Mouse (Mus musculus): Measurements from ENCODE around the gene Sipa1l1. TPM values are rescaled to one million over a fixed set of nuclear protein-coding genes. Genes with fewer than 3 reads are reported as not detected.

Sipa1l1 gene
- total RNA-seq, 1 experiment: 31.8 TPM

DNA sequence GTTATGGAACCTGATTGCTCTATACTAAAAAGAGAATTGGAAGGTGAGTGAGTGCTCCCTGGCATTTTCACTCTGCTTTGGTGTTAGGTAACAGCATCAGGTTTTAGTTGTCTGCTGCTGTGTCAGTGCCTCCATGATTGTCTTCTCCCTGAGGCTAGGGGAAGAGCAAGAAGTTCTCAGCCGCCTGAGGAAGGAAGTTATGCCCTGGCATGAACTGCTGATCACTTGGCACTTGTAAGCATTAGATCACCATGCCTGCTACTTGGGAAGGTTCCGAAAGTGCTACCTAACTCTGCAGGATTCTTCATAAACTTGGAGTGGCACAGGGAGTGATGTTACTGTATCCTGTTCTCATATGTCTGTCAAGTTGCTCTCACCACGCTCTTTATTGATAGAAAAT lies 25.8 kb downstream of the Sipa1l1 start:
- no peak for DNase-seq (ENCODE audit: low read depth, low spot score)
- Histone ChIP-seq H3K9ac (ENCODE audit: insufficient read depth, low read depth, low read length, poor library complexity, severe bottlenecking) (no peak overlapping the region), H3K9me3 (ENCODE audit: control insufficient read depth, insufficient read depth, low read depth, low read length) (no peaks in the 10 kb centered on the region), H3K27ac (ENCODE audit: insufficient read depth, low read depth, low read length, poor library complexity, severe bottlenecking) (no peak overlapping the region), H3K4me1 (ENCODE audit: control insufficient read depth in 2 of 2, insufficient read depth in 2 of 2, low read length in 2 of 2, poor library complexity in 1 of 2) (peaks cover 11 to 29% of the 10 kb centered on the region in 2 experiments), H3K36me3 (ENCODE audit: control insufficient read depth, insufficient read depth, low read length, poor library complexity, severe bottlenecking) (no peaks in the 10 kb centered on the region; the same call in 1 of the 2 replicates), H3K4me3 (ENCODE audit: insufficient read depth in 1 of 2, low read depth in 1 of 2, low read length in 2 of 2, poor library complexity in 1 of 2, severe bottlenecking in 1 of 2) (no peak overlapping the region)
- in situ Hi-C loops (cut with MboI; ENCODE audit: low sequenced_read_pairs in 2 of 2, unreplicated experiment in 2 of 2): no loop called here
- TF ChIP-seq MAFK (IDR thresholded peaks at IDR 0.05; ENCODE audit: insufficient read depth, low read depth, low read length) (no peak), CHD2 (IDR thresholded peaks at IDR 0.05; ENCODE audit: low read depth, low read length) (no peak), HCFC1 (IDR thresholded peaks at IDR 0.05; ENCODE audit: borderline replicate concordance, insufficient read depth, low read length) (no peak), ZC3H11A (IDR thresholded peaks at IDR 0.05; ENCODE audit: borderline replicate concordance, low read depth, low read length) (no peak), ZNF384 (IDR thresholded peaks at IDR 0.05; ENCODE audit: low read depth, low read length) (no peak)

DNA sequence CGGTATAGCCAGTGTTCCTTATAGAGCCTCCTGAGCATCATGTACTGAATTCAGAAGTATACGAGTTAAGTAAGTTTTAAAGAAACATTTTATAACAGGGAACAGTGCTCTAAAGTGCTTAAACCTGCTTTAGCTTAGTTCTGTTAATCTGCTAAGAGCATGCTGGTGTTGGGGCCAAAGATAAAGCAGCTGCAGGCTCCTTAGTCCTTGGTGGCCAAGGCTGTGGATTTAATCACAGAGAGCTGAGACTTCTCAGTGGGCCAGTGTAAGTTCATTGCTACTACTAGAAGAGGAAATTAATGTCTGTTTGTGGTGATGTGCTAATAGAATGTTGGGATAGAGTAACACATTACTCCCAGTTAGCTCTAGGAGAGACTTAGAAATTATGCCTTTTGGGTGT lies 27.1 kb downstream of the Sipa1l1 start:
- TF ChIP-seq ZNF384 (IDR thresholded peaks at IDR 0.05; ENCODE audit: low read depth, low read length) (no peak), MAFK (IDR thresholded peaks at IDR 0.05; ENCODE audit: insufficient read depth, low read depth, low read length) (no peak), ZC3H11A (IDR thresholded peaks at IDR 0.05; ENCODE audit: borderline replicate concordance, low read depth, low read length) (no peak), HCFC1 (IDR thresholded peaks at IDR 0.05; ENCODE audit: borderline replicate concordance, insufficient read depth, low read length) (no peak), CHD2 (IDR thresholded peaks at IDR 0.05; ENCODE audit: low read depth, low read length) (no peak)
- Histone ChIP-seq H3K4me1 (ENCODE audit: control insufficient read depth in 2 of 2, insufficient read depth in 2 of 2, low read length in 2 of 2, poor library complexity in 1 of 2) (peaks cover 8 to 25% of the 10 kb centered on the region in 2 experiments), H3K27ac (ENCODE audit: insufficient read depth, low read depth, low read length, poor library complexity, severe bottlenecking) (no peak overlapping the region), H3K36me3 (ENCODE audit: control insufficient read depth, insufficient read depth, low read length, poor library complexity, severe bottlenecking) (no peaks in the 10 kb centered on the region; the same call in 1 of the 2 replicates), H3K4me3 (ENCODE audit: insufficient read depth in 1 of 2, low read depth in 1 of 2, low read length in 2 of 2, poor library complexity in 1 of 2, severe bottlenecking in 1 of 2) (no peak overlapping the region), H3K9ac (ENCODE audit: insufficient read depth, low read depth, low read length, poor library complexity, severe bottlenecking) (no peak overlapping the region), H3K9me3 (ENCODE audit: control insufficient read depth, insufficient read depth, low read depth, low read length) (no peaks in the 10 kb centered on the region)
- DNase-seq (ENCODE audit: low read depth, low spot score): no peak
- in situ Hi-C loops (cut with MboI; ENCODE audit: low sequenced_read_pairs in 2 of 2, unreplicated experiment in 2 of 2): no loop called here

DNA sequence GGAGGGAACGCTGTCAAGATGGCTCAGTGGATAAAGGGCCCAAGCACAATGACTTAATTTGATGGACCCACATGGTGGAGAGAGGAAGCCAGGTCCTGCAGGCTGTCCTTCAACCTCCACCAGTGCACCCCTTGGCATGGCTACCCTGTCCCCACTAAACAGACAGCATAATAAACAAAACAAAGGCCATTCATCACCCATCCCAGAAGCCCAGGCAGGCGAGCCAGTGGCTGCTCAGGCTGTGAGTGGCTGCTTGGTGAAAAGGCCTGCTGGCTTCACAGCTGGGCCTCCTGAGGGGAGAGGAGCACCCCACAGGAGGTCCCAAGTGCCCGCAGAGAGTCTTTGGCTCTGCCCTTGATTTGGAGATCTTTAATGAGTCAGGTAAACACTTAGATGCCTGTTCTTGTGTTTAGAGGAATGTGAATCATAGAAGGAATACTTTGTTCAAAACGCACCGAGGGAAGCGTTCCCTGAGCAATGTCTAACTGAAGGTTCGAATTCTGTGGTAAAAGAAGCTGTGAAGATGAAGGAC lies 27.6 kb downstream of the Sipa1l1 start:
- TF ChIP-seq ZNF384 (IDR thresholded peaks at IDR 0.05; ENCODE audit: low read depth, low read length) (no peak), HCFC1 (IDR thresholded peaks at IDR 0.05; ENCODE audit: borderline replicate concordance, insufficient read depth, low read length) (no peak), MAFK (IDR thresholded peaks at IDR 0.05; ENCODE audit: insufficient read depth, low read depth, low read length) (no peak), ZC3H11A (IDR thresholded peaks at IDR 0.05; ENCODE audit: borderline replicate concordance, low read depth, low read length) (no peak), CHD2 (IDR thresholded peaks at IDR 0.05; ENCODE audit: low read depth, low read length) (no peak)
- in situ Hi-C loops (cut with MboI; ENCODE audit: low sequenced_read_pairs in 2 of 2, unreplicated experiment in 2 of 2): no loop called here
- peaks cover 8 to 23% of the 10 kb centered on the region in 2 experiments for H3K4me1 ChIP-seq (ENCODE audit: control insufficient read depth in 2 of 2, insufficient read depth in 2 of 2, low read length in 2 of 2, poor library complexity in 1 of 2)
- H3K4me3 ChIP-seq (ENCODE audit: insufficient read depth in 1 of 2, low read depth in 1 of 2, low read length in 2 of 2, poor library complexity in 1 of 2, severe bottlenecking in 1 of 2): no peak overlapping the region
- H3K9ac ChIP-seq (ENCODE audit: insufficient read depth, low read depth, low read length, poor library complexity, severe bottlenecking): no peak overlapping the region
- H3K9me3 ChIP-seq (ENCODE audit: control insufficient read depth, insufficient read depth, low read depth, low read length): no peaks in the 10 kb centered on the region
- H3K27ac ChIP-seq (ENCODE audit: insufficient read depth, low read depth, low read length, poor library complexity, severe bottlenecking): no peak overlapping the region
- no peaks in the 10 kb centered on the region; the same call in 1 of the 2 replicates for H3K36me3 ChIP-seq (ENCODE audit: control insufficient read depth, insufficient read depth, low read length, poor library complexity, severe bottlenecking)
- no peak for DNase-seq (ENCODE audit: low read depth, low spot score)

DNA sequence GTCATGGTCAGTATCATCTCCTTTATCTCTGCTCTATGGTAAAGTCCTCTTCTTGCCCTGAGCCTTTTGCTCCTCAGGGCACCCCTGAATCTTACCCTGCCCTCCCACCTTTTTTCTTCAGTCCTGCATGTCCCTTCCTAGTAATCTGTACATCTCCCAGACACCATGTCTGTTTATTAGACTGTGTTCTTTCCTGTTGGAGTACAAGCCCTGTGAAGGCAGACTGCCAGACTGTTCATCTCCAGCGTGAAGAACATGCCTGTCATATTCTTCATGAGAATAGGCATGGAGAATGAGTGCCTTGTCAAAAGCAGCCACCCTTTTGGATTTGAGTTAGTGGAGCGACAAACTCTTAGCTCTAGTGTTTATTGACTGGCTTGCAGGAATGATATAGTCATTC lies 28.1 kb downstream of the Sipa1l1 start:
- Histone ChIP-seq H3K9ac (ENCODE audit: insufficient read depth, low read depth, low read length, poor library complexity, severe bottlenecking) (no peak overlapping the region), H3K4me1 (ENCODE audit: control insufficient read depth in 2 of 2, insufficient read depth in 2 of 2, low read length in 2 of 2, poor library complexity in 1 of 2) (peaks cover 8 to 22% of the 10 kb centered on the region in 2 experiments; a peak in 3 of 4 replicates), H3K27ac (ENCODE audit: insufficient read depth, low read depth, low read length, poor library complexity, severe bottlenecking) (no peak overlapping the region), H3K36me3 (ENCODE audit: control insufficient read depth, insufficient read depth, low read length, poor library complexity, severe bottlenecking) (no peaks in the 10 kb centered on the region), H3K9me3 (ENCODE audit: control insufficient read depth, insufficient read depth, low read depth, low read length) (no peaks in the 10 kb centered on the region), H3K4me3 (ENCODE audit: insufficient read depth in 1 of 2, low read depth in 1 of 2, low read length in 2 of 2, poor library complexity in 1 of 2, severe bottlenecking in 1 of 2) (no peak overlapping the region)
- in situ Hi-C loops (cut with MboI; ENCODE audit: low sequenced_read_pairs in 2 of 2, unreplicated experiment in 2 of 2): no loop called here
- TF ChIP-seq CHD2 (IDR thresholded peaks at IDR 0.05; ENCODE audit: low read depth, low read length): no peak
- no peak for TF ChIP-seq HCFC1 (IDR thresholded peaks at IDR 0.05; ENCODE audit: borderline replicate concordance, insufficient read depth, low read length)
- TF ChIP-seq MAFK (IDR thresholded peaks at IDR 0.05; ENCODE audit: insufficient read depth, low read depth, low read length): no peak
- TF ChIP-seq ZC3H11A (IDR thresholded peaks at IDR 0.05; ENCODE audit: borderline replicate concordance, low read depth, low read length): no peak
- no peak for TF ChIP-seq ZNF384 (IDR thresholded peaks at IDR 0.05; ENCODE audit: low read depth, low read length)
- no peak for DNase-seq (ENCODE audit: low read depth, low spot score)

All from ES-E14 (cell line).